Mouse (Mus musculus): ENCODE data around the gene Ccl28. TPM values are rescaled to one million over a fixed set of nuclear protein-coding genes. Genes with fewer than 3 reads are reported as not detected.
"Not testable (repeated sequence)": the region's sequence is repeated elsewhere in the genome, so short reads cannot be mapped to it uniquely, and the experiment has no call there.

Ccl28 gene
- polyA plus RNA-seq, 1 experiment from 2014 or later, result not detected

DNA sequence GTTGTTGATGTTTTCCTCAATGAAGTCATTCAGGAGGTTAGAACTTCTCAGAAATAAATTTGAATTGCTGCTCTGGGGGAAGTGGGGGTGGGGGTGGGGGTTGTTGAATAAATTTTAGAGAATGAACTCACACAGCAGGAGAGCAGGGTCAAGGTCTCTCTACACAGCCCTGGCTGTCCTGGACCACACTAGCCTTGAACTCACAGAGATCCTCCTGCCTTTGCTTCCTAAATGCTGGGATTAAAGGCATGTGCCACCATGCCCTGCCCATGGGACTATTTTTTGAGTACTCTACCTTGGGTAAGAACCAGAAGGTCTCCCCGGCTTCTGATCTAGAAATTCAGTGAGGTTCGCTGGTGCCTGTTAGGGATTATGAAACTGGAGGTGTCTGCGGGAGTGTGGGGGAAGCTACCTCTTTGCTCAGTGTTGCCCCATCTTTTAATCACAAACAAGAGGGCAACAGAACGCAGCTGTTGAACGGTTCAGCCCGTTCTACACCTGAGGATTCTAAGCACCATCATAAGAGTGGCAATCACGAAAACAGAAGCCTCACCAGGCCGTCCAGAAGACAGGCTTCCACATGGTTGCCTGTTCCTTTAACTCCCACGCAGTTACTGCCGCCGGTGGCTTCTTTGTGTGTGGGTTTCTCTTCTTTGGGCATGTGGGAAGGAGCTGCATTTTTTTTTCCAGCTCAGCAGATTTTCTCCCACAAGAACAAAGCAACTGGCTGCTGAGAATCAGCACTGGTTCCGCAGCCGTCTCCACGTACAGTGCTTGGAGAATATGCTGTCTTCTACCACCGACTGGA, 25.5 kb downstream of the Ccl28 start:
- Histone ChIP-seq H3K27ac (ENCODE audit: poor library complexity, severe bottlenecking) (no peak overlapping the region), H3K36me3 (no peaks in the 10 kb centered on the region), H3K4me1 (replicated peaks) (no peaks in the 10 kb centered on the region), H3K4me2 (no peak overlapping the region), H3K9me3 (replicated peaks) (no peaks in the 10 kb centered on the region), H3K4me3 (no peak overlapping the region), H3K9ac (no peak overlapping the region), H3K27me3 (replicated peaks) (no peaks in the 10 kb centered on the region)
- WGBS, result 54% methylated on average over 15 of the region's 15 CpGs
- ATAC-seq (ENCODE audit: insufficient number of reproducible peaks, low FRiP score), result no peak

DNA sequence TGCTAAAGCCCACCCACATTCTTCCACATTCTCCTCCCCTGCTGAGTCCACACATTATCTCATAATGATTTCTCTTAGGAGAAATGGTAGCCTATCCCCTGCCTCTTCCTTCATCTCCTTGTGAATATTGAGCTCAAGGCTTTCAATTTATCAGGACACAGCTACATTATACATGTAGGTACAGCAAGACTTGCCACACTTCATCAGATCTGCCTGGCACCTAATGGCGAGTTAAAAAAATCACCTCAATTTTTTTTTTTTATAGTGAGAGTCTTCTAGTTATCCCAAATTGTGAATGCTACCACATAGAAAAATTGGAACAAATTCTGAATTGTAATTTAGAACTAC, 26.1 kb downstream of the Ccl28 start:
- H3K27me3 ChIP-seq (replicated peaks), result no peaks in the 10 kb centered on the region
- H3K4me3 ChIP-seq, result no peak overlapping the region
- WGBS, result 70% methylated on average over 1 of the region's 1 CpGs
- H3K27ac ChIP-seq (ENCODE audit: poor library complexity, severe bottlenecking), result no peak overlapping the region
- H3K4me1 ChIP-seq (replicated peaks), result no peaks in the 10 kb centered on the region
- no peaks in the 10 kb centered on the region for H3K9me3 ChIP-seq (replicated peaks)
- H3K9ac ChIP-seq, result no peak overlapping the region
- H3K4me2 ChIP-seq, result no peak overlapping the region
- no peaks in the 10 kb centered on the region for H3K36me3 ChIP-seq
- ATAC-seq (ENCODE audit: insufficient number of reproducible peaks, low FRiP score), result no peak

DNA sequence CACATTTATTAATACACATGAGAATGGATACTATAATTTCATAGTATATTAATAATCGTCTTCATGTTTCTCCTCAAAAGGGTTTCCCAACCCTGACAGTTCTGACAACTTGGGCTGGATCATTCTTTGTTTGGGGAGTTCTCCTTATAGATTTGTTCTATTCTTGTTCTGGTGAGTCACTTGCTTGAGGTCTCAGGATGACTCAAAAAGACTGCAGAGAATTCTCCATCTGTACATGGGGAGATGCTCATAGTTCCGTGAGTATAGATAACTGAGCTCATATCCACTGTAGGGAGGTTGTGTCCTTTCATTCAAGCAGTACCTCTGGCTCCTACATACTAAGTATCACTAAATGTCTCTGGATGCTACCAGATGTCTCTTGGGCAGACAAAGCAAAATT, 31.1 kb downstream of the Ccl28 start:
- no peaks in the 10 kb centered on the region for H3K4me1 ChIP-seq (replicated peaks)
- H3K36me3 ChIP-seq, result no peaks in the 10 kb centered on the region
- ATAC-seq (ENCODE audit: insufficient number of reproducible peaks, low FRiP score), result no peak
- no peak overlapping the region for H3K4me2 ChIP-seq
- no peaks in the 10 kb centered on the region for H3K27me3 ChIP-seq (replicated peaks)
- H3K9ac ChIP-seq, result no peak overlapping the region
- H3K4me3 ChIP-seq, result no peak overlapping the region
- no peak overlapping the region for H3K27ac ChIP-seq (ENCODE audit: poor library complexity, severe bottlenecking)
- 73% methylated on average over 2 of the region's 2 CpGs for WGBS
- no peaks in the 10 kb centered on the region for H3K9me3 ChIP-seq (replicated peaks)

DNA sequence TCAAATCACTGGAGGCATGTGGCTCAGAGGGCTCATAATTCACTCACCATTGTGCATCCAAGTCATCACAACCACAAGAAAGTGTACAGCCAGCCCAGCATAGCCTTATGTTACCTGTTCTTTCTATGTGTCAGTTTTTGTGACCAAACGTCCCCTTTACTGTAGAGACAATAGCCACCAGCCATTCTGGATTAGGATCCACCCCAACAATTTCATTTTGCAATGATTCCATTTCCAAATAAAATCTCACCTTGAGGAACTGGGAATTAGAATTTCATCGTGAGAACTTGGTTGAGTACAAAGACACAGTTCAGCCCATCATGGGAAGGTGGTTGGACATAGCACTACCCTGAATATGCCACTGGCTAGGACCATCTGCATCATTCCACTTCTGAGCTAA, 32.6 kb downstream of the Ccl28 start:
- Histone ChIP-seq H3K36me3 (no peaks in the 10 kb centered on the region), H3K4me2 (no peak overlapping the region), H3K4me3 (no peak overlapping the region), H3K9me3 (replicated peaks) (no peaks in the 10 kb centered on the region), H3K4me1 (replicated peaks) (no peaks in the 10 kb centered on the region), H3K9ac (no peak overlapping the region), H3K27me3 (replicated peaks) (no peaks in the 10 kb centered on the region), H3K27ac (ENCODE audit: poor library complexity, severe bottlenecking) (no peak overlapping the region)
- no peak for ATAC-seq (ENCODE audit: insufficient number of reproducible peaks, low FRiP score)
- 63% methylated on average over 2 of the region's 2 CpGs for WGBS

DNA sequence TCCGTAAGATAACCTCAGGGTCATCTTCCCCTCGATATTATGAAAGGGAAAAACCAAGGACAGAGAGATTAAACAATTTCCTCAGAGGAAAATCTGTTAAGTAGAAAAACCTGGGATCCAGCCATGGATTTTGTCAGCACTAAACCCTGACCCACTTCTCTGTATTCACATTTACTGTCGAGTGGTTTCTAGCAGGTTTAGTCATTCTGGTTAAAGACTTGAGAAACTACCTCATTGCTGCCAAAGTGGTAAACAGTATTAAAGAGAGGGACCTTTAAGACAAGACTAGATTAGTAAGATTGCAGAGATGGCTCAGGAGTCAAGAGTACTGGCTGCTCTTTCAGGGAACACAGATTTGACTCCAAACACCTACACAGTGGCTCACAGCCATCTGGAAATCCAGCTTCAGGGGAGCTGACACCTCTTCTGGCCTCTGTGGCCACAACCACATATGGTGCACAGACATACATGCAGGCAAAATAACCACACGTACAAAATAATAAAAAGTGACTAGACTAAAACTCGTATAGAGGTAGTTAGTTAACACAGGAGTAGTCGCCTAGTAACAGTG, 33.3 kb downstream of the Ccl28 start:
- Histone ChIP-seq H3K9ac (no peak overlapping the region), H3K9me3 (replicated peaks) (no peaks in the 10 kb centered on the region), H3K27me3 (replicated peaks) (no peaks in the 10 kb centered on the region), H3K4me2 (no peak overlapping the region), H3K4me3 (no peak overlapping the region), H3K27ac (ENCODE audit: poor library complexity, severe bottlenecking) (no peak overlapping the region), H3K36me3 (no peaks in the 10 kb centered on the region), H3K4me1 (replicated peaks) (no peaks in the 10 kb centered on the region)
- ATAC-seq (ENCODE audit: insufficient number of reproducible peaks, low FRiP score), result no peak
- whole genome bisulfite sequencing, result 72% methylated on average over 6 of the region's 6 CpGs

DNA sequence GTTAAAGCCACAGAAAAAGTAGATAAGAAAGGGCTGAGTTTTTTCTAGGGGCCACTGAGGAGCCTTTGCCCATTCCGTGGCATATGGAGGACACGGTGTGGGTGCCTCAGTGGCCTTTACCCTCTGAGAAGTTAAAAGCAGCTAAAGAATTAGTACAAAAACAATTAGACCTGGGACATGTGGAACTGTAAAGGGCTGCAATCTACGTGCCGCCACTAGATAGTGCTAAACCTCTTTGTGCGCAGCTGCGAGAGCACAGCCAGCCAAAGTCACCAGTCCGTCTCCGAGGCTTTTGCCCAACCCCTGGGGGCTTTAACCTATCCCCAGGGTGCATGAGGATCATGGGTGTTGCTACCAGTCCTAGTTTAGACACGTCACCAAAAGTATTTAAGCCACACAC, 37.8 kb downstream of the Ccl28 start:
- not testable (repeated sequence) for H3K27ac ChIP-seq (ENCODE audit: poor library complexity, severe bottlenecking); H3K4me2 ChIP-seq; H3K4me3 ChIP-seq; H3K9me3 ChIP-seq (replicated peaks); H3K4me1 ChIP-seq (replicated peaks); H3K27me3 ChIP-seq (replicated peaks); ATAC-seq (ENCODE audit: insufficient number of reproducible peaks, low FRiP score); H3K9ac ChIP-seq; H3K36me3 ChIP-seq
- WGBS, result 75% methylated on average over 6 of the region's 9 CpGs

DNA sequence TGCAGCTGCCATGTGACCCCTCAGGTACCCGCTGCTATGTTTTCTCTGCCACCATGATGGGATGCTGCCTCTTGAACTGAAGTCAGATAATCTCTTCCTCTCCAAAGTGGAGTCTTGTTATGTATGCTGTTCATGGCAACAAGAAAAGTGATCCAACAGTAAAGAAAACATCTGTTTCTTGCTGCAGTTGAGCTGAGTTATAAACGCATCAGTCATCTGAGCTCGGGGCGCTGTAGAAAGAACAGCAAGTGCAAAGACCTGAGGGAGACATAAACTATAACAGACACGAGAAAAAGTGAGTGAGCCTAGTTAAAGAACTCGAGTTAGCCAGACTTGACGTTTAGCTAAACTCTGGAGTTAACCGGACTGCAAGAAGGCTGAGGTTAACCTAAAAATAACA, 55.2 kb downstream of the Ccl28 start:
- Histone ChIP-seq H3K4me3 (no peak overlapping the region), H3K4me1 (replicated peaks) (no peaks in the 10 kb centered on the region), H3K9ac (no peak overlapping the region), H3K4me2 (no peak overlapping the region), H3K9me3 (replicated peaks) (no peaks in the 10 kb centered on the region), H3K36me3 (no peaks in the 10 kb centered on the region), H3K27me3 (replicated peaks) (no peaks in the 10 kb centered on the region), H3K27ac (ENCODE audit: poor library complexity, severe bottlenecking) (no peak overlapping the region)
- ATAC-seq (ENCODE audit: insufficient number of reproducible peaks, low FRiP score), result no peak
- 76% methylated on average over 8 of the region's 8 CpGs for WGBS

DNA sequence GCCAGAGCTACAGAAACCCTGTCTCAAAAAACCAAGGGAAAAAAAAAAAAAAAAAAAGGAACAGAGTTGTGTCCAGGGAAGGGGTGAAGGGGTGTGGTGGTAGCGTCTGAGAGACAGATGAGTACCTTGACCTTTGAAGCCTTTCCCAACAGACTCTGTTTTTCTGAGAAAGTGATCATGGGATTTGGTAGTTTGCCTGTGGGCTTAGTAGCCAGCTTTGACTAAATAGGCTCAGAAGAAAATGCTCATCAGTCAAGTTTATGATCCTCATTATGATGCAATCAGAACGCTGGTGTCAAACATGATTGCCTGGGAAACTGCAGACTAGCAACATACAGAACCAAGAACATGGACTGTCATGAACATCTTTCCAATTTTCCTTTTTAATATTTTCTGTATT, 56.1 kb downstream of the Ccl28 start:
- H3K4me2 ChIP-seq, result no peak overlapping the region
- no peaks in the 10 kb centered on the region for H3K36me3 ChIP-seq
- H3K9ac ChIP-seq, result no peak overlapping the region
- H3K4me1 ChIP-seq (replicated peaks), result no peaks in the 10 kb centered on the region
- no peaks in the 10 kb centered on the region for H3K9me3 ChIP-seq (replicated peaks)
- H3K27me3 ChIP-seq (replicated peaks), result no peaks in the 10 kb centered on the region
- WGBS, result 86% methylated on average over 2 of the region's 2 CpGs
- no peak overlapping the region for H3K27ac ChIP-seq (ENCODE audit: poor library complexity, severe bottlenecking)
- no peak for ATAC-seq (ENCODE audit: insufficient number of reproducible peaks, low FRiP score)
- H3K4me3 ChIP-seq, result no peak overlapping the region

DNA sequence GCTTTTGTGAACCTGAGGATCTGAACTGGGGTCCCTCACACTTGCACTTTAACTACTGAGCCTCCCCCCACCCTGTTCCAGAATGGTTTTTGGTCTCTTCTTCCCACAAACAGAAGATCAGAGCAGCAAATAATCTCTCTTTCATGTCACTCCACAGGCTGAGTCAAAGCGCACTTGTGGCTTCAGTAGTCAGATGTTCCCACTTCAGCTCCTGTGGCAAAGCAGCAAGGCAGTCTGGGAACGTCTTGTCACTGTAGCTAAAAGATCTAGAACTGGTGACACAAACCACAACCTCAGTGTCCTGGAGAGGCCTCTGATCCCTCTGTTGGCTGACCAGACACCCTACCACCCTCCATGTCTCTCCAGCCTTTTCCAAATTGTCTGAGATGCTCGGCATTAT, 57.5 kb downstream of the Ccl28 start:
- Histone ChIP-seq H3K4me3 (no peak overlapping the region), H3K9ac (0 out of 2 replicates have a peak overlapping the region, but pooled peaks have one; percentile 6), H3K36me3 (no peaks in the 10 kb centered on the region), H3K4me1 (replicated peaks) (no peaks in the 10 kb centered on the region), H3K27me3 (replicated peaks) (no peaks in the 10 kb centered on the region), H3K4me2 (no peak overlapping the region), H3K27ac (ENCODE audit: poor library complexity, severe bottlenecking) (no peak overlapping the region), H3K9me3 (replicated peaks) (no peaks in the 10 kb centered on the region)
- ATAC-seq (ENCODE audit: insufficient number of reproducible peaks, low FRiP score), result no peak
- WGBS, result 67% methylated on average over 3 of the region's 3 CpGs

DNA sequence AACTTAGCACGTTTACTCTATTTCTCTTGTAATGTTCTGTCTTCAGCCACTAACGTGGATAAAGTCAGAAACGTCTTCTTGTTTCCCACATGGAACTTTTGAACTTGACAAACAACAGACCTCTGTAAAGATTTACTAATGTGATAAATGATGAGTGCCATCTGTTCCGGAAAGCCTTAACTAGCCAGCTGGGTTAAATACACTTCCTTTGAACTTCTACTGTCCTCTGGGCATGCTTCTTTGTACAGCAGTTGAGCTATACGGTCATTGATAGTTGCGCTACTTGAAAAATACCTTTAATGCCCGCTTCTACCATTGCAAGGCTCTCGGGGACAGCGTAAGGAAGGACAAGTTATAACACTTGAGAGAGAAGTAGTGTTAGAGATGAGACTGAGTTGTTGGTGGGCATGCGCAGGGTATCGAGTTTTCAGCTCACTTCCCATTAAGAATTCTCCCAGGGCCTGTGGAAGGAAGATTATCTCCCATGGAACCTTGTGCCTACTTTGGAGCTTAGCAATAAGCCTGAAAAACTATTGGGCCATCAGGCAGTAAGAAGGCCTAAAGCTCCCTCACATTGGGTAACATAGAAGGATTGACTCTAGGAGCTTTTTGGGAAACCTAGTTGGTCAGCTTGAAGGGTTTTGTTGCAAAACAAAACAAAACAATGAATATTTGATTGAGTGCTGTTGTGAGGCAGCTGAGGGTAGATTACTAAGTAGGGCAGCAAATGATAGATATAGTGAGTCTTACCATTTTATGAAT, 61.0 kb downstream of the Ccl28 start:
- H3K4me3 ChIP-seq, result no peak overlapping the region
- no peak overlapping the region for H3K9ac ChIP-seq
- no peaks in the 10 kb centered on the region for H3K4me1 ChIP-seq (replicated peaks)
- ATAC-seq (ENCODE audit: insufficient number of reproducible peaks, low FRiP score), result no peak
- no peaks in the 10 kb centered on the region for H3K36me3 ChIP-seq
- no peaks in the 10 kb centered on the region for H3K27me3 ChIP-seq (replicated peaks)
- WGBS, result 76% methylated on average over 11 of the region's 11 CpGs
- no peak overlapping the region for H3K27ac ChIP-seq (ENCODE audit: poor library complexity, severe bottlenecking)
- H3K4me2 ChIP-seq, result no peak overlapping the region
- no peaks in the 10 kb centered on the region for H3K9me3 ChIP-seq (replicated peaks)

DNA sequence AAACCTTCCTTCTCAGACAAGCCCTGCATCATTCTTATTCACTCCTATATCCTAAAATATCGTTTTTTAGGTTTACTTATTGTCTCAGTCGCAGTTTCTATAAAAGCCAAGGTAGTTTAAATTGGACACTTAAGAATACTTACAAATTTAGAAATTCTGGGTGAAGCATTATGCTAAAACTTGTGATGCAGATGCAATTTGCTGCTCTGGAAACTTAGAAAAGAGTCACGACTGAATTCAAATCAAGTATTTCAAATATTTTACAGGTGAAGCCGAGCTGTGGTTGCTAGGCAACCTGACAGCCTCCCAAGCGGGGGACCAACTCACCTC, 66.1 kb downstream of the Ccl28 start:
- H3K4me3 ChIP-seq, result peak overlapping the region; percentile 94
- 14% methylated on average over 5 of the region's 5 CpGs for WGBS
- no peak overlapping the region for H3K9ac ChIP-seq
- no peak overlapping the region for H3K27ac ChIP-seq (ENCODE audit: poor library complexity, severe bottlenecking)
- peak overlapping the region; percentile 51 for H3K4me2 ChIP-seq
- H3K9me3 ChIP-seq (replicated peaks), result no peaks in the 10 kb centered on the region
- 0 out of 2 replicates have a peak, but pooled peaks cover 4% of the 10 kb centered on the region for H3K36me3 ChIP-seq
- peaks cover 19% of the 10 kb centered on the region for H3K4me1 ChIP-seq (replicated peaks)
- H3K27me3 ChIP-seq (replicated peaks), result no peaks in the 10 kb centered on the region
- no peak for ATAC-seq (ENCODE audit: insufficient number of reproducible peaks, low FRiP score)
